In the genomic region with DNA sequence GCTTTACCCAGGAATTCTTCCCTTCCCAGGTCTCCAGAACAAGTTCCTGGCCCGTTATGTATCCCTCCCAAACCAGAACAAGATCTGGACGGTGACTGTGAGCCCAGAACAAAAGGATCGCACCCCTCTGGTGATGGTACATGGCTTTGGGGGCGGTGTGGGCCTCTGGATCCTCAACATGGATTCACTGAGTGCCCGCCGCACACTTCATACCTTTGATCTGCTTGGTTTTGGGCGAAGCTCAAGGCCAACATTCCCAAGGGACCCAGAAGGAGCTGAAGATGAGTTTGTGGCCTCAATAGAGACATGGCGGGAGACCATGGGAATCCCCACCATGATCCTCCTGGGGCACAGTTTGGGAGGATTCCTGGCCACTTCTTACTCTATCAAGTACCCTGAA, we compare ENCODE assay signal across 41 mouse cellular contexts. TPM values are rescaled to one million over a fixed set of nuclear protein-coding genes. Genes with fewer than 3 reads are reported as not detected.
"Had no signal": no experiment of that assay in that cellular context is flagged by ENCODE, and none has a peak within 500 bp of the region (broad histone marks: within the 10 kb centered on the region; RNA-seq: fewer than 3 reads in every experiment).

No protein-coding gene starts in this region.

- H3K36me3 ChIP-seq: hindbrain, embryonic 15.5 days; liver, embryonic 15.5 days had no signal

- ATAC-seq: forebrain, postnatal 0 days; hindbrain, postnatal 0 days; intestine, embryonic 15.5 days had no signal

- H3K4me2 ChIP-seq: heart, embryonic 11.5 days; hindbrain, embryonic 13.5 days; hindbrain, embryonic 15.5 days; intestine, embryonic 15.5 days; kidney, embryonic 15.5 days; limb, embryonic 13.5 days; limb, embryonic 15.5 days; liver, embryonic 13.5 days; liver, embryonic 15.5 days had no signal

- H3K27me3 ChIP-seq: hindbrain, embryonic 15.5 days; intestine, embryonic 15.5 days; kidney, embryonic 15.5 days; limb, embryonic 13.5 days; limb, embryonic 15.5 days; liver, embryonic 13.5 days; liver, embryonic 15.5 days had no signal

- H3K9me3 ChIP-seq: hindbrain, embryonic 13.5 days; hindbrain, embryonic 15.5 days; intestine, embryonic 15.5 days; kidney, embryonic 15.5 days; limb, embryonic 13.5 days; limb, embryonic 15.5 days; liver, embryonic 13.5 days; liver, embryonic 15.5 days had no signal

- DNase-seq: forebrain, postnatal 0 days; gastrocnemius, postnatal 14 days; gastrocnemius, postnatal 36 days; heart, adult 18-20 months; heart, postnatal 10 days; kidney, adult 11 months; kidney, adult 2 months; kidney, adult 9 months; kidney, postnatal 14 days; kidney, postnatal 36 days; layer of hippocampus, adult 9-11 months; layer of hippocampus, postnatal 36 days; left cerebral cortex, postnatal 4 days; liver, embryonic 13.5 days had no signal

- H3K27ac ChIP-seq: hindbrain, embryonic 13.5 days; hindbrain, embryonic 15.5 days; hindbrain, postnatal 0 days; intestine, embryonic 15.5 days; kidney, embryonic 15.5 days; kidney, postnatal 0 days; limb, embryonic 13.5 days; limb, embryonic 15.5 days; liver, embryonic 13.5 days; liver, embryonic 15.5 days had no signal

- H3K9ac ChIP-seq: forebrain, postnatal 0 days; hindbrain, embryonic 13.5 days; hindbrain, embryonic 15.5 days; intestine, embryonic 15.5 days; kidney, embryonic 15.5 days; limb, embryonic 13.5 days; limb, embryonic 15.5 days; liver, embryonic 13.5 days; liver, embryonic 15.5 days had no signal

- H3K4me3 ChIP-seq: hindbrain, embryonic 13.5 days; hindbrain, embryonic 15.5 days; intestine, embryonic 15.5 days; kidney, embryonic 15.5 days; limb, embryonic 13.5 days; limb, embryonic 15.5 days; liver, embryonic 13.5 days; liver, embryonic 15.5 days had no signal

RNA-seq across cellular contexts. Expression of a gene that starts 22.1 kb away (rescaled TPM):
- total RNA-seq: forebrain, postnatal 0 days; gastrocnemius, adult 18-20 months; gastrocnemius, adult 8-10 months; gastrocnemius, postnatal 14 days; gastrocnemius, postnatal 36 days; heart, adult 18-20 months; heart, adult 8-10 months; heart, postnatal 10 days; hematopoietic stem cell, adult 5-6 weeks; hindbrain, postnatal 0 days; layer of hippocampus, adult 18-20 months; layer of hippocampus, adult 8-10 months; layer of hippocampus, postnatal 14 days; layer of hippocampus, postnatal 36 days; left cerebral cortex, adult 18-20 months; left cerebral cortex, adult 8-10 months; left cerebral cortex, postnatal 10 days; left cerebral cortex, postnatal 25 days; left cerebral cortex, postnatal 4 days; liver, adult 2 months had no signal
- polyA plus RNA-seq: forebrain, postnatal 0 days; gonadal fat pad, adult 2 months; heart, embryonic 11.5 days; heart, embryonic 16.5 days; hindbrain, embryonic 11.5 days; hindbrain, embryonic 13.5 days; hindbrain, embryonic 15.5 days; hindbrain, postnatal 0 days; intestine, embryonic 15.5 days; kidney, adult 2 months; kidney, postnatal 0 days; large intestine, adult 2 months; limb, embryonic 11.5 days; limb, embryonic 13.5 days; limb, embryonic 15.5 days; liver, adult 2 months; liver, embryonic 13.5 days; liver, embryonic 15.5 days had no signal
